Mouse (Mus musculus): ENCODE measurements at regions not wholly inside any gene's neighbourhood (a gene's known extent, or its start where the extent isn't known, plus 50 kb on each side); places are given as distances from the start of the nearest gene placed in this dataset.

DNA sequence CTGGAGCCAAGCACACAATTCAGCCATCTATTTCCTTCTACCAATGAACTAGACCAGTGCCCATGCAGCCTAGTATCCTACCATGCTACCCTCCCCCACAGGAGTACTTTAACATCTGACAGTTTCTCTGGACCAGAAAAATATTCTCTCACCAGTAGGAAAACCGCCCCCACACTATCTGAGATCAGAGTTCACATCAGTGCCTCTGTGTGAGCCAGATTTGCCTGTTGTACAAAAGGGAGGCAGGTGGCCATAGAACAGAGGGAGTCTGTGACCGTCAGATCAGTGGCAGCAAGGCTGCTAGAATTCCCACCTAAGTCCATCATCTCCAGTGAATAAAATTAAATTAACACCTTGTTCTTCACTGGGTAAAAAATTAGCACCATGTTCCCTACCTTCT, 166.5 kb downstream of the Atp23 start:
- no peak for DNase-seq

DNA sequence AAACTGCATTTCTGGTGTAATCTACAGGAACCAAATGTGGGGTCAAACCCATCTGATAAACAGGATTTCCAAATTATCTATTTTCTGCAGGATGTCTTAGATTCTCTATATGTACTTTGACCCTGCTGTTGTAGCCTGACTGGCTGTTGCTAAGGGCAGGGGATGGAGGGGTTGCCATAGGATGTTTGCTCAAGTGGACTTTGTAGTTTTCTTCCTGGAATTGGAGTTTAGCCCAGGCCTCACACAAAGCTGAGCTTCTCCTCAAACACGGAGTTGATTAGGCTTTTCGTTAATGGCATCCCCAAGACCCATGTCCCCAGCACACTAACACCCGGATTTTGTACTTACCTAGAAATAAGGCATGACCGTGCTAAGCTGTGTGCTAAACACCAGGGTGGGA, 173.3 kb downstream of the Atp23 start:
- DNase-seq, result no peak

DNA sequence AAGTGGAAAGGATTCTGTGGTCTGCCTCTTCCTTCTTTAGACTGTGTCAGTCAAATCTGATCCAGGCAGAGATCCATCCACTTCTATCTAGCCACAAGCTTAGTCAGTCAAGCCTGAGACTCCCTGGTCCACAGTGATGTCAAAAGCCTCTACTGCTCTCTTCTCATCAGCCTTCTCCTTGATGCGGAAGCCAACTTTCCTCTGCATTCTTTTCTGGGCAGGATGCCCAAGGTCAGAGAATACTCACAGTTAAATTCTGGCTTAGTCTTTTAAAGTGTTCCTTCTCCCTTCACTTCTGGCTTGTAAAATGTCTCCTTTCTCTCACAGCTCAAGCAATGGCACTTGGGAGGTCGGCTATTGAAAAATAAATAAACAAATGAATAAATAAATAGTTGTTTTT, 183.2 kb downstream of the Atp23 start:
- DNase-seq, result no peak

DNA sequence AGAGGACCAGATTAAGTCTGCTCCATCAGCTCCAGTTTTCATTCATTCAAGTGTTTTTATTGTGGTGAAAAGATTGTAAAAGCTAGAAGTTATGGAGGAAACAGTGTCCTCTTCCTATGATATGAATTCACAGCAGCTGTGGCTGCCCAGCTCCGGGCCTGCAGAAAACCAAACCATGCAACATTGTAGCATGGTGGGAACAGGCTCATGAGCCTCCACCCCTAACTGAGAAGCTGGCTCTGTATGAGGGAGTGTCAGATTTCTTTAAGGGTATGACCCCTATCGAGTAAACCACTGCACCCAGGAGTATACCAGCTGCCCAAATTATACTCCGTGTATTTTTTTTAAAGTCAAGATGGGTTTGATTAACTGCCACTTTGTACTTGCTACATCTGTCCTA, 189.4 kb downstream of the Atp23 start:
- no peak for DNase-seq

DNA sequence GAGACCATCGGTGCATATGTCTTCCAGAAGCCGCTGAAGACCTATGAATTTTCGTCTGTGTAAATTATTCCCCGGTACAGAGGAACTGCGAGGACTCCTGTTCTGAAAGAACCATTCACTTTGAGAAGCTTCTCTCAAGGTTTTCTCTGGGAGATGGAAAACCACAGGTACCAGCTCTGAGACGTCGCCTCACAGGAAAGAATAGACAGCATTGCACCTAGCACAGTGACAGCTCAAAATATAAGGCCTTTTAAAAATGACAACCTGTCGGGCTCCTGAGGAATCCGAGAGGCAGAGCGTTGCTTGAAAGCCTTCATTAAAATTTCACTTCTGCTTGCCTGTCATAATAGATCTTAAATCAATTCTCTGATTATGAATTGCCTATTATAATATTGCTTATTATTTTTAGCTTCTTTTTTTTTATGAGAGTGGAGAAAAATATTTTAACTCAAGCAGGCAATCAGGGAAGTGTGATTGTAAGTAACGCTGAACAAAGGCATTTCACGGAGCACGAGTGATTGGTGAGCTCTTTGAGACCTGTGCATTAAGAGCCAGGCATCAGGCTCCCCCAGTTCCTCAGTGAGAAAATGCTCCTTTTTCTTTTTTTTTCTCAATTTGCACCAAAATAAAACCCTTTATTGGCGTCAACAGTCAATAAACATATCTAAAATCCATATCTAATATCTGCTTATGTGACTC, 191.8 kb downstream of the Atp23 start:
- no peak for DNase-seq

DNA sequence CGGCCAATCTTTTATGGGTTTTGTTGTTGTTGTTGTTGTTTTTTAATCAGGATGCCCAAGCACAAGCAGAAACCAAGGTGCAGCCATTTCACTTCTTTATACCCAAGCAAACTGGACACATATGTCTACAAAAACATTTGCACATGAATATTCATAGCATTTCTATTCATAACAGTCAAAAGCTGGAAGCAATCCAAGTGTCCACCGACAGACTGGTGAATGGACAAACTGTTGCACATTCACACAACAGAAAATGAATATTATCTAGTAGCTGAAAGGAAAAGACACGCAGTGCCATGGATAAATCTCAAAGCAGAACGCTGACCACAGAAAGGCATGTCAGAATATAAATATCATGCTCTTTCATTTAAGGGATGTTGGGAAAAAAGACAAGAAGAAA, 192.4 kb downstream of the Atp23 start:
- DNase-seq, result peak; percentile 23

DNA sequence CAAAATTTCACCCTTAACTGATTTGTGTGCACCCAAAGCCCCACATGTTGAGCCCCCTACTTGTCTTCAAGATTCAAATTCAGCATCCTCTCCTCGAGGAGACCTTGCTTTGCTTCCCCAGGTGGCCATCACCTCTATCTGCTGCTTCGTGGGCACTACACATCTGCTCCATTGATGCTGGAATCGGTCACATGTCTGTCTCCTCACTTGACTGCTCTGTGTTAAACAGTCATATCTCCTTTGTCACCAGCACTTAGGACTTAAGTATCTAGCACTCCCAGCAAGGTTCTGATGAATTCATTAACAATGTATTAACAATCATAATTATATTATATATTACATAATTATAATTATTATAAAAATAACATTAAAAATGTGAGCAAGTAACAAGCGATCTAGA, 192.9 kb downstream of the Atp23 start:
- no peak for DNase-seq

DNA sequence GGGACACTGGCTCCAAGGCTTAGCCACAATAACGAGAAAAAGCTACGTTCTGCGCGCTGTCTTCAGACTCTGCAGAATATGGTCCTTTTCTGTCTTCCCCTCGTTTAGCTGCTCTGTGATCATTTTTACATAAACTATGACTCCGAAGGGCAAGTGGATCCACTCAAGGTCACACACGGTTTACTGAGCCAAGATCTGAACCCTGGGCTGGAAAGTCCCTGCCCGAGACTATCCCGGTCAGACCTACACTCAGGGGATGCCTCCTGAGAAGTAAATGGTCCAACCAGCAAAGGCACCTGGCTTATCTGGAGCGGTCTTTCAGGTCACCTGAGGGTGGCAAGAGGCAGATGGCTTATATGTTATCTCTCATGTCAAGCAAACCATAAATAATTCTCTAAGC, 204.1 kb downstream of the Atp23 start:
- DNase-seq, result no peak

DNA sequence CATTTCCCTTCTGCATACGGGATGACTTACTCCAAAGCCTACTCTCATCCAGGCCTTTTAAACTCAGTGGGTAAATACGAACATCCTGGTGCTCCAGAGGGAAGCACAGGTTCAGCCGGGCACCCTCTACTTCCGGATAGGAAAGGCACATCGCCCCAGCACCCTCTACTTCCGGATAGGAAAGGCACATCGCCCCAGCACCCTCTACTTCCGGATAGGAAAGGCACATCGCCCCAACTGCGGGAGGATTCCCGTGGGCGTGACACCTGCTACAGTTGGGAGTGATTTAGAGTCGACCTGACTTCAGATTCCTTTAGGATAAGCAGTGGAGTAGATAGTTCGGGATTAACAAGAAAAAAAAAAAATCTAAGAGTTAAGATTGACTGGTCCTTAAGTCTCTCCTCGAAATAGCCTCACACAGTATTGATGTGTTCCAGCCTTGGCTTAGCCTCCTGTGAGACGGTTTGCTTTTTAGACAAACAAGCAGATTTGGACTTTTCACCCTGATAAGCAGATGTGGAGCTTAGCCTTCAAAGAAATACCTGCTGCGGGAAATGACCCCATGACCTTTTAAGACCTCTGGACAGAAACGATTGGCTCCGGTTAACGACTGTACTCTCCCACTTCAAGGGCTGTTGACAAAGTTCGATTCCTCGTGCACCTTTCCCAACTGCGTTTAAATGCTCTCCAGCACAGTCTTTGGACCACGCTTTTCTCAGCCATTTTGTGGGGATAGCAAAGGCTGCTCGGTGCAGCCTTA, 210.1 kb downstream of the Atp23 start:
- no peak for DNase-seq

DNA sequence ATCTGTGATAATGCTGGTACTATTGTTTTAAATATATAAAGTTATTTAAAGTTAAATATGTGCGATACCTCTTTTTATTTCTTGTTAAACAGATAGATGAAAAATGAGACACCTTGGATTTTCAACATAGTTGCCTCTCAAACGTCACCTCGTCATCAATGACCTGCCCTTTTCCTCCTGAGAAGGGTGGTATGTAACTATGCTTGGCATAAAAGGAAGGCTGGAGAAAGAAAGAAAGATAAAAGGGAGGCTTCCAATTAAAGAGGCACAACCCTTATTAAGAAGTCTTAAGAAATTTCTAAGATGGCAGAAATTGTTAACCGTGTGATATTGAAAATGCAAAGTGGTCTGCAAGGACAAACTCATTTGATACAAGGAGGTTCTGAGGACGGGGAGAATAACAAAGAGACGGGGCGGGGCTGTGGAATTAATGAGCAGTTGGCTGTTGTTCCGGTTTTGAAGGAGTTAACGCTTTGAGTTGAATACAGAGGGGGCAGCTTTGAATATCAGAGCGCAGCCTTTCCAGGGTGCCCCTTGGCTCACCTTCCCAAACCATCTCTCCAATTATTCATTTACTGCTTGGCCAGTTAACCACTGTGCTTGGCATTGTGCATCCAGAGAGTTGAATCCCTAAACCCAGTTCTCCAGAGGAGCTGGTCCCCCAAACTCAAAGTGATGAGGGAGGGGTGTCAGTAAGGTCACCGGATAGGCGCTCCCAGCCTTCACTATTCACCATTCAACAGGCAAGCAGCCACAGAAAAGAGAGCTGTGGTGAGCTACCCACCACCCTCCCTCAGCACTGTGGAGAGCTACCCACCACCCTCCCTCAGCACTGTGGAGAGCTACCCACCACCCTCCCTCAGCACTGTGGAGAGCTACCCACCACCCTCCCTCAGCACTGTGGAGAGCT, 220.6 kb downstream of the Atp23 start:
- DNase-seq, result no peak

DNA sequence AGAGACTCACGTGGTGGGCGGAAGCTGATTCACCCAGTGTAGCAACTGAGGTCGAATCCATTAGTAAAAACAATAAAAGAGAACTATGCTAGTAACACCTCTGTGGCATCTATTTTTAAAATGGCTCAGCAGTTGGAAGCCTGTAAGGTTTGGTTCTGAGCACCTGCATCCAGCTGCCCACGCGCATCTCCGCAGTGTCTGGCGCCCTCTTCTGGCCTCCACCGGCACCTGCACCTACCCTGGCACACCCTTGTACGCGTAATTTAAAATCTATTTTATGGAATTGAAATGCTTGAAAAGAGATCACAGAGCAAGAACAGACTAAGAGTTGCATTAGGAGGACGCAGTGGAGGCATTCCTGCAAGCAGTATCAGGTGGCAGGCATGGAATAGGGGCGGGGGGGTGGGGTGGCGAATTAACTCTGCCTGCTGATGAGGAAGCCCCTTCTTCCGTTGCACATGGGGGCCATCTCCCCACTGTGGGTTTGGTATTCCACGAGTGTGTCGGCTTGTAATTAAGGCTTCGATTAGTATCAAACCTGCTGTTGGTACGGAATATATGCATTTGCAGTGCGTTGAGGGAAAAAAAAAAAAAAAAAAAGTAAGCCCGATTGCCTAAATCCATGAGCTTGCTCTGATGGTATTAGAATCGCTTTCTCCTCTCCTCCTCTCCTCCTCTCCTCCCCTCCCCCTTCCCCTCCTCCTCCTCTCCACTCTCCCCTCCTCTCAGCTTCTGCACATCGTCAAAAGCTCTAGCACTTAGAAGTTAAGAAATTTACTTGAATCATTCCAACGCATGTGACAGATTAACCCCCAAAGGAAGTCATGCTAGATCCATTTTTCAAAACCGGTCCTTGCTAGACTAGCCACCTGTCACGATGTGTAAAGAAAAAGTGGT, 221.7 kb downstream of the Atp23 start:
- DNase-seq, result peak; percentile 51

DNA sequence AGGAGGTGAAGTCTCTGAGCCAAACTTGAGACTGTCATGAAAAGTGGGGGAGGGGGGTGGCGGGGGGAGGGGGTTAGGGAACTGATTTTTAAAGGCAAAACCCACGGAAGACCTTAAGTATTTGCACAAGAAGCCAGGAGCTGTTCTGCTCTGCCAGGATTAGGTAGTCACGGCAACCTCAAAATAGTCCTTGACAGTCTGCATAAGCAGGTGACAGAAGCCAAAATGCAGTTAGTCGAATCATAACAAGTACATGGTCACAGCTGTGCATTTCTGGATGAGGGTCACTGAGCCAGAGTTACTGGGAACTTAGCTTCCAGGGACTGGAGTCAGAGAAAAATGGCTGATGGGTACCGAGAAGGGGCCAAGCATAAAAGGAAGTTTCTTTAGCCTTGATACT, 227.7 kb downstream of the Atp23 start:
- no peak for DNase-seq

DNA sequence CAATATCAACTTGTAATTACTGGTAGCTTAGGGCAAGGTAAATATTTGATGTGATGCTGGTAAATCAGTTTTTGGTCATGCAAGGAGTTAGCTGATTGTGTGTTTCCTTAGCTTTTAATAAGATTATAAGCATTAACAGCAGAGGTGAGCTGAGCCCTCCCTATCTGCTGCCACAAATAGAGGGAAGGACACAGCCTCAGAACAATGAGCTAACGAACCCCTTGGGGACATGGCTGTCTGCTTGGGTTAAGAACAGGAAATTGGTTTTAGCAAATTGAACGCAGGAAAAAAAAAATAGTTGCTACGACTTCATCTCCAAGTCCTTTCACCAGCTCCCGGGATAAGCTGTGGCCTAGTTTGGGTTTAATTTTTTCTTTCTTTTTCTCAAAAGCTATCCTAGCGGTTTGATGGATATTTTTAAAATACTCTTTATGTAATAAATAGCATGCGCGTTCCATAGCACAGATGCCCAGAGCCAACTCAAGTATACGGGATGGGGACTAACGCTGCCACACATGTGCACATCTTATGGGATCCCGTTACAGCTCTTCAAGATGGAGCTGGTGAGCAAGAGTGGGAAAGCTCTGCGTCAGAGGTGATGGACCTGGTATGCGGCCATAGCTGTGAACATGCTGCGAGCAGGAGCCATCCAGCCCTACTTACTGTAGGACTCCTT, 236.6 kb downstream of the Atp23 start:
- no peak for DNase-seq

DNA sequence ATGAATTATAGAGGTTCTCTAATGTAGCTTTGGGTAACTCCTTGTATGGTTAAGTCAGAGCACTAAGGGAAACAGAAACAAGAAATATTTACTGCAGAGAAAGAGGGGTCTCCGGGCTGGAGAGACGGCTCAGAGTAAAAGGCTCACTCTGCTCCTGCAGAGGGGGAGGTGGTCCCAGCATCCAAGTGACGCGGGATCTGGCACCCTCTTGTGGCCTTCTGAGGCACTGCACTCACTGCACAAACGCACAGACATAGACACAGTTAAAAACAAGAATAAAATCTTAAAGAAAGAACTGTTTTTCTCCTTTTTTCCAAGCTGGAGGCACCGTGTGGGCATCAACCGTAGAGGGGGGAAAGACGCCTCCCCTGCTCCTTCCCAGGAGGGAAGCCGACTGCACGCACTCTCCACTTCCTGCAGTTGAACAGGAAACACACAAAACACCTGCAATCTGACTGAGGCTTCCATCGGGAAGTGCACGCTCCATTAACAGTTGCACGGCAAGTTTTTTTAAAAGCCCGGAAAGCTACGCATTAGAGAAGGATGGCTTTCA, 237.6 kb downstream of the Atp23 start:
- DNase-seq, result no peak

DNA sequence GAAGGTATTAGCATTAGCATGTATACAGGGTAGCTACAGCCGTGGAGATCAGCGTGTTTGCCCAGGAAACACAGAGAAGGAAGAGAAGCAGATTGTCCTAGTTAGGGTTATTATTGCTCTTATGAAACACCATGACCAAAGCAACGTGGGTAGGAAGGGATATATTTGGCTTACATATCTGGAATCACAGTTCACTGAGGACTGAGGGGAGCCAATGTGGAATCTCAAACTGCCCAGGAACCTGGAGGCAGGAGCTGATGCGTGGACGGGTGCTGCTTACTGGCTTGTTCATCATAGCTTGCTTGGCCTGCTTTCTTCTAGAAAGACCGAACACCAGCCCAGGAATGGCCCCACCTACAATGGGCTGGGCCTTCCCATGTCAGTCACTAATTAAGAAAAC, 238.4 kb downstream of the Atp23 start:
- no peak for DNase-seq

DNA sequence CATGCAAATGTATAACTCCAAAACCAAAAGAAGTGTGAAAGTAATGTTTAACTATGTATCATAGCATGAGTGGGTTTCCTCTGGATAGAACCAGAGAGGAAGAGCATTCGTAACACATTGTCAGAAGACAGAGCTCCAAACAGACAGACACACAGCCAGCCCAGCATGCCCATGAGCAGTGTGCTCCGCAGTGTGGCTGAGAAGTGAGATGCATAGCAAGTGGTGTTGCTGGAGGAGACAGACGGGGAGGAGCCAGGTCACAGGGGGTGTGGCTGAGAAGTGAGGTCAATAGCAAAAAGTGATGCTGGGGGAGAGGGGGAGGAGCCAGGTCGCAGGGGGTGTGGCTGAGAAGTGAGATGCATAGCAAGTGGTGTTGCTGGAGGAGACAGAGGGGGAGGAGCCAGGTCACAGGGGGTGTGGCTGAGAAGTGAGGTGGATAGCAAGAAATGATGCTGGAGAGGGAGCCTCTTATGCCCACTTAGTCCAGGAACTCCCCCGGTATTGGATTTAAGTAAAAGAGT, 240.0 kb downstream of the Atp23 start:
- DNase-seq, result no peak

DNA sequence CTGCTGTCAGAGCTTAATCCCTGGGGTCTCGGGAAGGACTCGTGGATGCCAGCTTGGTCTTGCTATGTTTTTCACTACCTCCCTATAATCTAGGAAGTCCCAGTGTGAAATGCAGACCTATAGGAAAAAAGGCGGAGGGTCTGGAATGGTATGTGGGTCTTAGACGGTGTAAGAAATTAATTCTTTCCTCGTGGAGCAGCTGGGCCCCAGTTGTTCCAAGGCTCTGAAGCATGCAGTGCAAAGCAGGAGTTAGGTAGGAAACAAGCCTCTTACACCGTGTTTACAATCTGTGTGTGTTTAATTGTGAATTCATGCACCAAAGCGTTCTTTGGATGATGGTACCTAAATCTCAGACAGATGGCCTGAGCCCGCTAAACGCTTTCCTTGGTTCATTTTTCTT, 241.1 kb downstream of the Atp23 start:
- no peak for DNase-seq

DNA sequence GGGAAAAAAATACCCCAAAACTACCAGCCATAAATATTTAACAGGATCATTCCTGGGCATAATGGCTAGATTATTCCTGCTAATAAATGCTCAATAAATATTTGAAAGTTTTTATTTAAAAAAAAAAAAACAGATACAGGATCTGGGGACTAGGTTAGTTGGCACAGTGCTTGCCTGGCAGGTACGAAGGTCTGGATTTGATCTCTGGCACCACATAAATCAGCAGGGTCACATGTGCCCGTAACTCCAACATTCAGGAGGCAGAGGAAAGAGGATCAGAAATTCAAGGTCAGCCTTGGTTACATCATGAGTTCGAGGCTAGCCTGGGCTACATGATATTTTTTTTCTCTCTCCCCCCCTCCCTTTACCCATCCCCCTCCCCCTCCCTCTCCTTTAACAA, 248.5 kb downstream of the Atp23 start:
- DNase-seq, result no peak

DNA sequence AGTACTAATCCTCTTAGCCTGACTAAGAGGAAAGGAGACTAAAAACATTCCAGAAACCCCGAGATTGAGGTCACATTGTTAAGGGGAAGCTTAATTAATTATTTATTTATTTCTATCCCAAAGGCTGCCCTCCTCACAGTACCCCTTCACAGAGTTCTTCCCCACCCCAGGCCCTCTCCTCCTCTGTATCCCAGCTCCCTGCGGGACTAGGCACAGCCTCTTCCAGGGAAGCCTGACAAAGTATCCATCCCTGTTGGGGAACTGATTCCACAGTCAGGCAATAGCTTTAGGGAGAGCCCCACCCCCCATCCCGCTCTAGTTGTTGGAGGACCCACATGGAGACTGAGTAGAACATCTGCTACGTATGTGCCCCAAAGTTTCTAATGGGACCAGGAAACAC, 254.6 kb downstream of the Atp23 start:
- DNase-seq, result no peak

DNA sequence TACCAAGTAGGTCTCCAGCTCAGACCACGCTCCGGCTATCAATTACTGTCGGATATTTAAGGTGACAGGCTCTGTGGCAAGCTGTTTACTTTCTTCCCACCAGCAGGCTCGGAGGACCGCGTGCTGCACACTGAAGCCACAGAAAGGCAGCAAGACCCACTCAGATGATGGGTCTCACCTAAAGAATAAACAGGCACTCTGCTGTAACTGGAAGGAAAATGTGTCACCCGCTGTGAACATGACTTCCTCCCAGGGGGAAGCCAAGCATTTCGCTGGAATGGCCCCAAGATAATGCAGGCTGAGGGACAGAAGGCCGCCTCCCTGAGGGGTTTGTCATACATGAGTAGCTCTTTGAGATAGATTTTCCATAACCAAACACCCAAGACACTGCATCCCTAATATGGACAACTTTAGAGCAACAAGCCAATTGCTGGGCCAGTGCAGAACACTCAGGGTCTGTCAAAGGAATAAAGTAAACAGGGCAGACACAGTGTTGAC, 259.3 kb downstream of the Atp23 start:
- no peak for DNase-seq

DNA sequence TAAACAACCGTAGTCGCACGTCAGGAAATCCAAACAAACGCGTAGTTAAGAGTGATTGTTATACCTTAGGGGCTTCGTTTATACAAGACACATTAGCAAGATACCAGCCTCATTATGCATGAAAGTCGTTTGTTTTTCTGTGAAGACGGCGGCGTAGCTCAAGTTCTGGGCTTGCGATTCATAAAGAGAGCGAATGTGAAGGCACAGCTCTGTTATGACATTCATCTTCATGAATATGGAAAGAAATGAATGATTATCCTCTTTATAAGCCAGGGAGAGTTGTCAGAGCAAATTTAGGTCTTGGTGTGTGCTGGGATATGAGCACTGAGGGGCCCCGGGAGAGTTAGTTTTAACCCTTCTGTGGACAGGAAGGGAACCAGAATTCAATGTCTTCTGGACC, 266.4 kb downstream of the Atp23 start:
- DNase-seq, result no peak
